In genomic region chr5:135080539-135080938, GRCm38 (mm10) we compare ENCODE assay signal across 20 mouse cellular contexts. TPM values are rescaled to one million over a fixed set of nuclear protein-coding genes. Genes with fewer than 3 reads are reported as not detected.
"Had no signal": no experiment of that assay in that cellular context is flagged by ENCODE, and none has a peak within 500 bp of the region (broad histone marks: within the 10 kb centered on the region; RNA-seq: fewer than 3 reads in every experiment).

No protein-coding gene starts in this region.

- H3K4me3 ChIP-seq: midbrain, embryonic 10.5 days; midbrain, embryonic 13.5 days; midbrain, embryonic 15.5 days; myocyte; neural tube, embryonic 13.5 days; neural tube, embryonic 15.5 days had no signal

- DNase-seq: lung, adult 18-20 months; lung, embryonic 14.5 days; lung, postnatal 10 days; lung, postnatal 4 days; retina, postnatal 1 day; right cerebral cortex, adult 18-20 months; right cerebral cortex, postnatal 25 days; right cerebral cortex, postnatal 4 days; spleen, adult 18-20 months; thymus, adult 18-20 months; thymus, postnatal 14 days; thymus, postnatal 36 days had no signal

- H3K9ac ChIP-seq: lung, embryonic 14.5 days; midbrain, embryonic 13.5 days; midbrain, embryonic 15.5 days; neural tube, embryonic 13.5 days; neural tube, embryonic 15.5 days had no signal

- H3K4me2 ChIP-seq: lung, embryonic 14.5 days; midbrain, embryonic 13.5 days; midbrain, embryonic 15.5 days; neural tube, embryonic 13.5 days; neural tube, embryonic 15.5 days had no signal

- H3K36me3 ChIP-seq: midbrain, embryonic 15.5 days had no signal

- ATAC-seq: midbrain, embryonic 13.5 days; midbrain, embryonic 15.5 days had no signal

- H3K27ac ChIP-seq: midbrain, embryonic 10.5 days; midbrain, embryonic 13.5 days; midbrain, embryonic 15.5 days; neural tube, embryonic 13.5 days; neural tube, embryonic 15.5 days had no signal

- H3K9me3 ChIP-seq: midbrain, embryonic 10.5 days; midbrain, embryonic 13.5 days; midbrain, embryonic 15.5 days; neural tube, embryonic 13.5 days; neural tube, embryonic 15.5 days had no signal

- H3K27me3 ChIP-seq: midbrain, embryonic 13.5 days; midbrain, embryonic 15.5 days; neural tube, embryonic 13.5 days had no signal

RNA-seq across cellular contexts. Expression of gene Vps37d, which starts 2.5 kb away (rescaled TPM):
- total RNA-seq: megakaryocyte, adult 5-6 weeks; megakaryocyte-erythroid progenitor cell, adult 5-6 weeks had no signal

RNA-seq across cellular contexts. Expression of gene Mlxipl, which starts 9.2 kb away (rescaled TPM):
- total RNA-seq: megakaryocyte-erythroid progenitor cell, adult 5-6 weeks had no signal
- polyA plus RNA-seq: myocyte had no signal
